Mouse (Mus musculus) bone marrow macrophage, adult 2 months (primary cell): ENCODE data around the gene Xiap.

ENCODE experiments used
- CTCF ChIP-seq: IDR thresholded peaks from 2 replicates; pipeline ENCODE4 v1.5.1; 2012; ENCODE audit warnings: low read depth, mild to moderate bottlenecking, low read length, moderate library complexity
- POLR2A ChIP-seq: IDR thresholded peaks from 2 replicates; pipeline ENCODE4 v1.6.1; 2012; ENCODE audit warnings: mild to moderate bottlenecking, low read depth, low read length, borderline replicate concordance

DNA sequence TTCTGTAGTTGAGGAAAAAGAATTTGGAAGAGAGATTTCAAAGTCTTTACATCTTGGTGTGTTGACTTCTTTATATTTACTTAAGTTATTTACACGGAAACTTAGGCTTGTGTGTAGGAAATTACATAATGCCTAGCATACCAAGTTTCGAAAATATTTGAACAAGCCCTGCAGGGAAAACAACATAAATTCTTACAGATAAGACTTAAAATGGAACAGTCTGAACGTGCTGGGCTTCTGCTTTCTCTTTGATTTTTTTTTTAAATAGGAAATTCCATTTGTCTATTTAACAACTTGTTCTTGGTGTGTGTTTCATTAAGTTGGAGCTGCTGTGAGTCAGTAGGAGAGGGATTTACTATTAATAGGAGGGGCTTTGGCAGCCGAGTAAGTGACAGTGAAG lies 93.6 kb downstream of the Xiap start:
- TF ChIP-seq CTCF (no peak), POLR2A (no peak)
